Mouse (Mus musculus): Measurements from ENCODE around the gene Lpp.

DNA sequence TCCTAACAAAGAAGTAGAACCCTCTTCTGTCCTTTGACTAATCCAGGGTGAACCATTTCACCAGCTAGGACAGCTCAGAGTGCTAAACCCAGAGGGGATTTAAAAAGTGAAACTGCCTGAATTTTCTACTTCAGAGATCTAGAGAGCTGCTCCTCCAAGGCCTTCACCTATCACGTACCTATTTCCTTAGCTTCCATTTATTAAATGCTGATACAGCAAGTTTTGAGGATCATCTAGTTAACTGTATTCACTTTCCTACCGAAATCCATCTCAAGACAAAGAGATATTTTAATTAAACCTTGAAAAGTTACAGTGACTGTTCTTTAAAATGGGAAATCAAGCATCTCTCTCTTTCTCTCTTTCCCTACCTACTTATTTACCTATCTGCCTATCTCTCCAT is 167.7 kb downstream of the Lpp start:
- TF ChIP-seq ZC3H11A (IDR thresholded peaks at IDR 0.05; ENCODE audit: low read depth, low read length) (no peak), POLR2A (IDR thresholded peaks at IDR 0.05; ENCODE audit: low read depth, low read length) (no peak), HCFC1 (IDR thresholded peaks at IDR 0.05; ENCODE audit: low read depth, low read length) (no peak), MEF2A (IDR thresholded peaks at IDR 0.05; ENCODE audit: borderline replicate concordance, low read depth, low read length) (no peak), RCOR1 (conservative IDR thresholded peaks at IDR 0.05; ENCODE audit: low read depth, low read length) (no peak), TCF12 (IDR thresholded peaks at IDR 0.05; ENCODE audit: low read depth, low read length) (no peak), NRF1 (IDR thresholded peaks at IDR 0.05; ENCODE audit: low read depth, low read length) (no peak), ETS1 (conservative IDR thresholded peaks at IDR 0.05; ENCODE audit: low read depth, low read length) (no peak), CTCF (conservative IDR thresholded peaks at IDR 0.05 in 1 of 2, IDR thresholded peaks at IDR 0.05 in 1 of 2; ENCODE audit: low read depth in 2 of 2, low read length in 2 of 2) (no peak), SIN3A (IDR thresholded peaks at IDR 0.05; ENCODE audit: low read length) (no peak), JUND (conservative IDR thresholded peaks at IDR 0.05; ENCODE audit: low read depth, low read length) (no peak), ZMIZ1 (IDR thresholded peaks at IDR 0.05; ENCODE audit: low read depth, low read length) (no peak), BHLHE40 (IDR thresholded peaks at IDR 0.05; ENCODE audit: low read depth, low read length) (no peak), ZKSCAN1 (IDR thresholded peaks at IDR 0.05; ENCODE audit: borderline replicate concordance, low read depth, low read length) (no peak)

Measured in CH12.LX (cell line).